Mouse (Mus musculus) bone marrow, adult 2 months (tissue): ENCODE measurements around the gene Sec1. TPM values are rescaled to one million over a fixed set of nuclear protein-coding genes. Genes with fewer than 3 reads are reported as not detected.

ENCODE experiments used
- H3K27ac ChIP-seq: fragments of 200-500 bp; 2 replicates; pipeline ENCODE4 v1.5.1; 2012; ENCODE audit warnings: low read depth, mild to moderate bottlenecking, control low read depth, inconsistent platforms, low read length; ENCODE audit not compliant: control insufficient read depth, poor library complexity, insufficient read depth
- H3K4me1 ChIP-seq: fragments of 200-500 bp; 2 replicates; pipeline ENCODE4 v1.6.1; 2011; ENCODE audit warnings: low read length; ENCODE audit not compliant: control insufficient read depth, insufficient read depth
- H3K4me3 ChIP-seq: fragments of 200-500 bp; replicated peaks from 2 replicates; pipeline ENCODE3; 2011; ENCODE audit warnings: mild to moderate bottlenecking, low read depth, low read length, control low read depth; ENCODE audit not compliant: control insufficient read depth
- CTCF ChIP-seq: fragments of 200-500 bp; IDR thresholded peaks from 2 replicates; pipeline ENCODE4 v1.5.1; 2011; ENCODE audit warnings: low read length, control low read depth; ENCODE audit not compliant: control insufficient read depth, insufficient read depth
- POLR2A ChIP-seq: fragments of 200-500 bp; IDR thresholded peaks from 2 replicates; pipeline ENCODE4 v1.6.1; 2011; ENCODE audit warnings: low read depth, mild to moderate bottlenecking, control low read depth, low read length, borderline replicate concordance; ENCODE audit not compliant: control insufficient read depth
- WGBS: fragments of 180-500 bp; shearing (Covaris S2); methylation state at CpG from one replicate; pipeline ENCODE4 v1.1.7; 2018; 5-methylcytosine and 5-hydroxymethylcytosine counted together
- polyA plus RNA-seq: library from polyadenylated mRNA; stranded (reverse); fragments of >200 nt; gene quantifications from 2 replicates; pipeline ENCODE4 v1.2.4, GENCODE M21; 2011; ENCODE audit warnings: low replicate concordance; ENCODE audit not compliant: missing spikeins, insufficient read depth, insufficient read length

Gene Sec1
- polyA plus RNA-seq, 1 experiment = not detected

- WGBS = under 1% methylated on average over 36 of the region's 36 CpGs
- Histone ChIP-seq H3K4me3 (peak within 1 kb of the TSS; percentile 60), H3K4me1 (peaks cover 11% of the 10 kb centered on the region), H3K27ac (peak within 1 kb of the TSS; percentile 48)
- no peak for TF ChIP-seq CTCF
These were observed 10.7 kb upstream of the Sec1 start, which contains the start of gene Dbp for GRCm38 (mm10) chr7:45704730-45705442. TSS of gene Dbp (plus strand) at chr7:45705088.

DNA sequence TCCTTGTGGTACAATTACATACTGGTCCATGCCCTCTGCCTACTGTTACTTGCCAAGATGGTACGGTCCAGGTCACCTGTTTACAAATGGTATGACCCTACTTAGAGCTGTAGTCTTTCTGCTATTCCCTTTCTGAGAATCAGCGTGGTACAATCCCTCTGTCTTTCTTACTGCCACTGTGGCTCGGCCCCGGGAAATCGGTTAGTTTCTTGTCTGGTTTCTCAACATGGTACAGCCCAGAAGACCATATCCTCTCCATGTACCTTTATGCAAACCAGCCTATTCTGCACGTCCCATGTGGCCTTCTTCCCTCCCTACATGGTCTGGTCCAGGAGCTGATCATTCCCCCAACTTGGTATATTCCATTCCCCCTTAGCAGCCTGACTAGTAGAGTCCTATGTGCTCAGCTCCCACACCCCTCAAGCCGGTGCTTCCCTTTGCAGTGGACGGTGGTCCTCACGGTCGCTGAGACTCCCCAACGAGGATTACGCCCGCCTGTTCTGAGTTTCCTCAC is 9.9 kb upstream of the Sec1 start:
- WGBS = 1% methylated on average over 13 of the region's 13 CpGs
- H3K4me3 ChIP-seq = peak overlapping the region; percentile 10
- peaks cover 10% of the 10 kb centered on the region for H3K4me1 ChIP-seq
- H3K27ac ChIP-seq = peak overlapping the region; percentile 35; the same call in 1 of the 2 replicates
- TF ChIP-seq CTCF (no peak), POLR2A (no peak)

DNA sequence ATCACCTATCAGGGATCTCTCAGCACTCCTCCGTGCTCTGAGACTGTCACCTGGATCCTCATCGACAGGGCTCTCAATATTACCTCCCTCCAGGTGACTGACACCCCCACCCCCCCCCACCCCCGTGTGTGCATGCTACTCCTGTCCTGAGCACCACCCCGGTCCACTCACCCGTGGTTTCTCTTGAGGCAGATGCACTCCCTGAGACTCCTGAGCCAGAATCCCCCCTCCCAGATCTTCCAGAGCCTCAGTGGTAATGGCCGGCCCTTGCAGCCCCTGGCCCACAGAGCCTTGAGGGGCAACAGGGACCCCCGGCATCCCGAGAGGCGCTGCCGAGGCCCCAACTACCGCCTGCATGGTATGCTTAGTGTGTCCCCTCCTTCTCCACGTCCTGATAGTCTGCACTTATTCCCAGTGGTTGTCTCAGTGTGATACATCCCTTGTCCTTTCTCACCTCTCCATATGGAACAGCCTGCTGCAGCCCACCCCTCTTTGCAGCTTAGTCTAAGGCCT is 9.4 kb upstream of the Sec1 start:
- H3K4me1 ChIP-seq = peaks cover 8% of the 10 kb centered on the region
- 44% methylated on average over 12 of the region's 12 CpGs for WGBS
- TF ChIP-seq CTCF = no peak
- no peak overlapping the region for H3K27ac ChIP-seq
- H3K4me3 ChIP-seq = no peak overlapping the region

DNA sequence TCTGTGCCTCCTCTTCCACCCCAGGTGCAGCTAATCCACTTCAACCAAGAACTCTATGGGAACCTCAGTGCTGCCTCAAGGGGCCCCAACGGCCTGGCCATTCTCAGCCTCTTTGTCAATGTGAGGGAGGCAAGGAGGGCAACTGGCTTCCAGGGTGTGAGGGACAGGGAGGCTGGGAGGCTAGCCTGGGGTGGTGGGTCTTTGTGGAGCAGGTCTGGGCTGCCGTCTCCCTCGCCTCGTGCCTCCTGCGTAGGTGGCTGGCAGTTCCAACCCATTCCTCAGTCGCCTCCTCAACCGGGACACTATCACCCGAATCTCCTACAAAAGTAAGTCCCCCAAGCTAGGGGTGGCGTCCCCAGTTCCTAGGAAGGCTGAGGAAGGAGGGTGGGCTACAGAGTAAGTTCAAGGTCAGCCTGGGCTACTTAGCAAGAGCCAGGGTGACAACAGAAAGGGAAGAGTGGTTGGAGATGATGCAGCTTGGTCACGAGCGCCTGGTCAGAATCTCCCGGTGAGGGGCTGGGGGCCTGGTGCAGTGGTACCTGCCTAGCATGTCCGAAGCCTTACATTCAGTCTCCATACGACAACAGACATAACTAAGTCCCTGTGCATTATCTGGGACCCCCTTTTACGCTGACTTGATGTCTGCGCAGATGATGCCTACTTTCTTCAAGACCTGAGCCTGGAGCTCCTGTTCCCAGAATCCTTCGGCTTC is 8.8 kb upstream of the Sec1 start:
- Histone ChIP-seq H3K4me1 (peaks cover 2% of the 10 kb centered on the region; the same call in 1 of the 2 replicates), H3K4me3 (no peak overlapping the region)

GRCm38 (mm10) chr7:45702316-45702715 is 8.1 kb upstream of the Sec1 start:
- 86% methylated on average over 11 of the region's 11 CpGs for WGBS
- TF ChIP-seq POLR2A (no peak), CTCF (no peak)
- Histone ChIP-seq H3K4me3 (no peak overlapping the region), H3K4me1 (peaks cover 2% of the 10 kb centered on the region; the same call in 1 of the 2 replicates), H3K27ac (no peak overlapping the region)

More for the DNA sequence above, 8.8 kb upstream of the Sec1 start:
- no peak for TF ChIP-seq CTCF
- 89% methylated on average over 17 of the region's 17 CpGs for WGBS
- no peak overlapping the region for H3K27ac ChIP-seq

GRCm38 (mm10) chr7:45701607-45702006 is 7.4 kb upstream of the Sec1 start:
- no peak overlapping the region for H3K4me3 ChIP-seq
- 88% methylated on average over 11 of the region's 11 CpGs for WGBS
- H3K4me1 ChIP-seq = no peaks in the 10 kb centered on the region; the same call in 1 of the 2 replicates
- no peak for TF ChIP-seq CTCF
- TF ChIP-seq POLR2A = no peak
- H3K27ac ChIP-seq = no peak overlapping the region

DNA sequence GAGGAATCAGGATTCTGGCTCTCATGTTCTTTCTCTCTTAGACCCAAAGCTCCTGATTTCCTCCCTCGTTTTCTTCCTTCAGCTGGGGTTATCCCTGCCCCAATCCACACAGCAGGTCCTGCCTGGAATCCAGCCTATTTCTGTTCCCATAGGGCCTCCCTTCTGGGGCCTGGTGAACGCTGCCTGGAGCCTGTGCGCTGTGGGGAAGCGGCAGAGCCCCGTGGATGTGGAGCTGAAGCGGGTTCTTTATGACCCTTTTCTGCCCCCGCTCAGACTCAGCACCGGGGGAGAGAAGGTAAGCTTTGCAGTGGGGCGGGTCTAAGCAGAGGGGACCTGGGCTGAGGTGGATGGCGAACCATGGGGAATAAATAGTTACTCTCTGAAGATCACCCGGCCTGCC is 6.9 kb upstream of the Sec1 start:
- Histone ChIP-seq H3K4me1 (no peaks in the 10 kb centered on the region; the same call in 1 of the 2 replicates), H3K27ac (no peak overlapping the region), H3K4me3 (no peak overlapping the region)
- 52% methylated on average over 11 of the region's 11 CpGs for WGBS
- no peak for TF ChIP-seq POLR2A
- no peak for TF ChIP-seq CTCF

DNA sequence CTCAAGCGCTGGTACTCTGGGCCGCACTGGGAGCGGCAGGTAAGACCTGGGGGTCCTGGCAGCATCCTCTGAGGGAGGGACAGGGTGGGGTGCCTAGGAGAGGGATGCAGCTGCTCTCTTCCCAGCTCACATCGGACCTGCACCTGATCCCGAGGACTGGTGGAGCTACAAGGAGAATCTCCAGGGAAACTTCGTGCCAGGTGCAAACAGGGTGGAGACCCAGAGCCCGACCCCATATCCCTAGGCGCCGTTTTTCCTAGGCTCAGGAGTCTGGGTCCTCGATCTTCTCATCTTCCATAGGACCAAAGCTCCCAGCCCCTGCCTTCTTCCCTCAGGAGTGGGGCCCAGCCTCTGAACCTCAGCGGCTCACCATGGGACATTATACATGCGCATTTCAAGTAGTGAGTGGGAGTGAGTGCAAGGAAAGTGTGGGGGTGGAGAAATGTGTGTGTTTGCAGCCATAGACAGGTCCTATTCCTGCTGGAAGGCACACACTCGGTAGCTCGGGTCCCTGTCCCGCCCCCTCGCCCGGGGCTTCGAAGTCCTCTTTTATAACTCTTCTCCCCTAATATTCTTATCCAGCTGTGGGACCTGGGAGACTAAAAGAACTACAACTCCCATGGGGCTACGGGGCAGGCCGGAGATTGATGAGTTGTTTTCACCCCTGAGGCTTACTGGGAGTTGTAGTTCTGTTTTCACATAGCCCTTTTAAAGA is 6.3 kb upstream of the Sec1 start:
- no peak overlapping the region for H3K4me3 ChIP-seq
- 2% methylated on average over 20 of the region's 20 CpGs for WGBS
- H3K4me1 ChIP-seq = no peaks in the 10 kb centered on the region; the same call in 1 of the 2 replicates
- no peak overlapping the region for H3K27ac ChIP-seq
- TF ChIP-seq POLR2A (no peak), CTCF (no peak)
